Comparison of ENCODE assay signal across 10 mouse cellular contexts in genomic region chr14:79552854-79553253, GRCm38 (mm10).
"Had no signal": no experiment of that assay in that cellular context is flagged by ENCODE, and none has a peak within 500 bp of the region (broad histone marks: within the 10 kb centered on the region; RNA-seq: fewer than 3 reads in every experiment).

No protein-coding gene starts in this region.

- H3K4me2 ChIP-seq: kidney, embryonic 15.5 days; liver, embryonic 11.5 days; lung, embryonic 15.5 days; midbrain, embryonic 13.5 days had no signal

- H3K4me3 ChIP-seq: kidney, embryonic 15.5 days; left cerebral cortex, adult 2 months; limb, embryonic 10.5 days; lung, embryonic 15.5 days; midbrain, embryonic 13.5 days had no signal

- H3K27me3 ChIP-seq: kidney, embryonic 15.5 days; lung, embryonic 15.5 days; midbrain, embryonic 13.5 days had no signal

- H3K27ac ChIP-seq: kidney, embryonic 15.5 days; left cerebral cortex, adult 2 months; limb, embryonic 10.5 days; lung, embryonic 15.5 days; midbrain, embryonic 13.5 days had no signal

- H3K9me3 ChIP-seq: limb, embryonic 10.5 days; lung, embryonic 15.5 days; midbrain, embryonic 13.5 days had no signal

- ATAC-seq: midbrain, embryonic 13.5 days had no signal

- H3K4me1 ChIP-seq: kidney, embryonic 15.5 days; limb, embryonic 10.5 days; midbrain, embryonic 13.5 days had no signal

- H3K9ac ChIP-seq: kidney, embryonic 15.5 days; lung, embryonic 15.5 days; midbrain, embryonic 13.5 days had no signal

- H3K36me3 ChIP-seq: limb, embryonic 10.5 days; lung, embryonic 15.5 days; midbrain, embryonic 13.5 days had no signal

- DNase-seq: kidney, adult 2 months; kidney, postnatal 14 days; lung, postnatal 14 days; right cerebral cortex, postnatal 25 days had no signal
